Mouse (Mus musculus): ENCODE results near the gene Lrrc4b.

GRCm38 (mm10) chr7:44456302-44456701 lies 27.5 kb downstream of the Lrrc4b start:
- no peak for TF ChIP-seq CTCF (IDR thresholded peaks at IDR 0.05; ENCODE audit: control insufficient read depth, insufficient read depth, insufficient read length)
- TF ChIP-seq MAX (IDR thresholded peaks at IDR 0.05): no peak
- TF ChIP-seq CEBPB (IDR thresholded peaks at IDR 0.05; ENCODE audit: low read depth): no peak
- TF ChIP-seq USF1 (IDR thresholded peaks at IDR 0.05; ENCODE audit: low read depth): no peak
- no peak for TF ChIP-seq MYOG (IDR thresholded peaks at IDR 0.05; ENCODE audit: control insufficient read depth, extremely low read depth, insufficient read length)
- TF ChIP-seq MYOD1 (IDR thresholded peaks at IDR 0.05; ENCODE audit: control insufficient read depth, insufficient read length, low read depth): no peak
- TF ChIP-seq FOSL1 (IDR thresholded peaks at IDR 0.05; ENCODE audit: insufficient read depth, low read length, poor library complexity, severe bottlenecking): no peak
